In genomic region chr3:117412896-117413747, GRCm38 (mm10) we compare ENCODE assay signal across 25 mouse cellular contexts. TPM values are rescaled to one million over a fixed set of nuclear protein-coding genes. Genes with fewer than 3 reads are reported as not detected.
DNase-seq lines count a peak whose midpoint lies in the region; ATAC-seq and TF ChIP-seq lines count a peak whose summit lies in the region.
"Had no signal": no experiment of that assay in that cellular context is flagged by ENCODE, and none has a peak within 500 bp of the region (broad histone marks: within the 10 kb centered on the region; RNA-seq: fewer than 3 reads in every experiment).

No protein-coding gene starts in this region.

- ATAC-seq in forebrain, embryonic 13.5 days: peak; percentile 68
- ATAC-seq in forebrain, embryonic 16.5 days: peak; percentile 59
- ATAC-seq: activated CD4-positive, CD25-positive, alpha-beta regulatory T cell, adult 4 months; inflammation-experienced regulatory T-cells, adult 6 months; intestine, postnatal 0 days; Patski had no signal

- DNase-seq in forebrain, embryonic 10.5 days (ENCODE audit: extremely low spot score, low spot score): no peak
- no peak for DNase-seq in testis, postnatal 14 days (ENCODE audit: low spot score)
- peak; percentile 22 for DNase-seq in telencephalon, adult 2 months (ENCODE audit: low read depth, low spot score)
- no peak for DNase-seq in kidney, adult 8-10 months
- DNase-seq in gastrocnemius, postnatal 10 days: no peak
- DNase-seq: adrenal gland, adult 2 months; adrenal gland, postnatal 25 days; cerebellum, adult 11-12 months; cerebellum, adult 9-10 months; cerebellum, postnatal 25 days; gastrocnemius, postnatal 25 days had no signal

- 0 out of 2 replicates have a peak, but pooled peaks cover 7% of the 10 kb centered on the region for H3K4me1 ChIP-seq in forebrain, embryonic 13.5 days
- peaks cover 5% of the 10 kb centered on the region for H3K4me1 ChIP-seq in forebrain, embryonic 10.5 days
- no peaks in the 10 kb centered on the region for H3K4me1 ChIP-seq in testis, adult 2 months (ENCODE audit: control insufficient read depth, insufficient read depth, low read length)
- H3K4me1 ChIP-seq in forebrain, embryonic 16.5 days (replicated peaks; ENCODE audit: control insufficient read depth, insufficient read depth, low read length): peaks cover 9% of the 10 kb centered on the region
- H3K4me1 ChIP-seq: embryonic facial prominence, embryonic 12.5 days; hindbrain, embryonic 15.5 days had no signal

- peak overlapping the region; percentile 40 for H3K27ac ChIP-seq in forebrain, embryonic 13.5 days
- no peak overlapping the region for H3K27ac ChIP-seq in forebrain, embryonic 10.5 days
- peak overlapping the region; percentile 69 for H3K27ac ChIP-seq in testis, adult 2 months (ENCODE audit: control insufficient read depth, insufficient read depth, low read depth, low read length)
- peak overlapping the region; percentile 33; the same call in 1 of the 2 replicates for H3K27ac ChIP-seq in forebrain, embryonic 16.5 days (ENCODE audit: low read length)
- H3K27ac ChIP-seq: embryonic facial prominence, embryonic 12.5 days; hindbrain, embryonic 10.5 days; hindbrain, embryonic 15.5 days had no signal

- H3K27me3 ChIP-seq in forebrain, embryonic 13.5 days: no peaks in the 10 kb centered on the region
- H3K27me3 ChIP-seq in forebrain, embryonic 10.5 days (ENCODE audit: poor library complexity, severe bottlenecking): no peaks in the 10 kb centered on the region
- no peaks in the 10 kb centered on the region for H3K27me3 ChIP-seq in testis, adult 2 months (ENCODE audit: control insufficient read depth, insufficient read depth, low read length)
- no peaks in the 10 kb centered on the region for H3K27me3 ChIP-seq in forebrain, embryonic 16.5 days (replicated peaks; ENCODE audit: control insufficient read depth, insufficient read depth, low read length)
- H3K27me3 ChIP-seq: embryonic facial prominence, embryonic 12.5 days; heart, embryonic 12.5 days; hindbrain, embryonic 15.5 days; Patski had no signal

- 50% methylated on average over 4 of the region's 4 CpGs for WGBS in forebrain, embryonic 13.5 days
- 75% methylated on average over 4 of the region's 4 CpGs for WGBS in forebrain, embryonic 10.5 days
- WGBS in forebrain, embryonic 16.5 days: 50% methylated on average over 4 of the region's 4 CpGs

- no peak overlapping the region for H3K4me3 ChIP-seq in forebrain, embryonic 13.5 days
- no peak overlapping the region for H3K4me3 ChIP-seq in forebrain, embryonic 10.5 days
- H3K4me3 ChIP-seq in testis, adult 2 months (ENCODE audit: control insufficient read depth, low read depth, low read length): no peak overlapping the region
- no peak overlapping the region for H3K4me3 ChIP-seq in forebrain, embryonic 16.5 days (replicated peaks; ENCODE audit: low read length)
- H3K4me3 ChIP-seq: embryonic facial prominence, embryonic 12.5 days; heart, embryonic 12.5 days; hindbrain, embryonic 10.5 days; hindbrain, embryonic 15.5 days had no signal

- no peaks in the 10 kb centered on the region for H3K9me3 ChIP-seq in forebrain, embryonic 13.5 days (replicated peaks)
- H3K9me3 ChIP-seq in forebrain, embryonic 10.5 days: no peaks in the 10 kb centered on the region
- H3K9me3 ChIP-seq in forebrain, embryonic 16.5 days (ENCODE audit: control insufficient read depth, low read length): no peaks in the 10 kb centered on the region
- H3K9me3 ChIP-seq: embryonic facial prominence, embryonic 12.5 days; heart, embryonic 12.5 days; hindbrain, embryonic 10.5 days; hindbrain, embryonic 15.5 days had no signal

- no peak overlapping the region for H3K9ac ChIP-seq in forebrain, embryonic 13.5 days
- H3K9ac ChIP-seq in forebrain, embryonic 16.5 days (replicated peaks; ENCODE audit: low read depth, low read length): no peak overlapping the region
- H3K9ac ChIP-seq: embryonic facial prominence, embryonic 12.5 days; heart, embryonic 12.5 days; hindbrain, embryonic 15.5 days had no signal

- TF ChIP-seq POLR2A in testis, adult 2 months (IDR thresholded peaks at IDR 0.05; ENCODE audit: control insufficient read depth, low read depth, low read length): no peak

- TF ChIP-seq CTCF in testis, adult 2 months (IDR thresholded peaks at IDR 0.05; ENCODE audit: control insufficient read depth, insufficient read depth, insufficient replicate concordance, low read depth, low read length): no peak

- H3K4me2 ChIP-seq in forebrain, embryonic 13.5 days: no peak overlapping the region
- no peak overlapping the region for H3K4me2 ChIP-seq in forebrain, embryonic 16.5 days (ENCODE audit: low read length)
- H3K4me2 ChIP-seq: embryonic facial prominence, embryonic 12.5 days; heart, embryonic 12.5 days; hindbrain, embryonic 15.5 days had no signal

- H3K36me3 ChIP-seq in forebrain, embryonic 13.5 days (ENCODE audit: poor library complexity, severe bottlenecking): no peaks in the 10 kb centered on the region
- H3K36me3 ChIP-seq in forebrain, embryonic 10.5 days (replicated peaks): no peaks in the 10 kb centered on the region
- no peaks in the 10 kb centered on the region for H3K36me3 ChIP-seq in testis, adult 2 months (ENCODE audit: control insufficient read depth, insufficient read depth, low read length)
- no peaks in the 10 kb centered on the region for H3K36me3 ChIP-seq in forebrain, embryonic 16.5 days (ENCODE audit: control insufficient read depth, insufficient read depth)
- H3K36me3 ChIP-seq: embryonic facial prominence, embryonic 12.5 days; heart, embryonic 12.5 days; hindbrain, embryonic 10.5 days; hindbrain, embryonic 15.5 days had no signal

RNA-seq across cellular contexts. Expression of gene Plppr4, which starts 52.4 kb away (rescaled TPM):
- 4.1 and 6.1 TPM in 2 replicates for polyA plus RNA-seq in forebrain, embryonic 13.5 days (2015; fragmentation: Nextera tagmentation; extraction: Ambion mirVana)
- polyA plus RNA-seq in forebrain, embryonic 10.5 days (2016; fragmentation: Nextera tagmentation; extraction: Ambion mirVana): 0.05 and 0.41 TPM in 2 replicates
- 1.1 and 2.0 TPM in 2 replicates for polyA plus RNA-seq in testis, adult 2 months (2012; rRNA removed)
- polyA plus RNA-seq in forebrain, embryonic 16.5 days (2015; fragmentation: Nextera tagmentation; extraction: Ambion mirVana): 20.8 and 26.8 TPM in 2 replicates
- under 1 TPM; 0.42 to 0.68 TPM for total RNA-seq in gastrocnemius, postnatal 10 days (2021)
- total RNA-seq: granulocyte monocyte progenitor cell, adult 5-6 weeks; MEL had no signal
- polyA plus RNA-seq: activated CD4-positive, CD25-positive, alpha-beta regulatory T cell, adult 4 months; C2C12; inflammation-experienced regulatory T-cells, adult 6 months; Patski had no signal
